Mouse (Mus musculus) monocyte, adult 5-6 weeks (primary cell): ENCODE measurements around the gene Tceal7. TPM values are rescaled to one million over a fixed set of nuclear protein-coding genes. Genes with fewer than 3 reads are reported as not detected.
"Not testable (repeated sequence)": the region's sequence is repeated elsewhere in the genome, so short reads cannot be mapped to it uniquely, and the experiment has no call there.

Source experiments
- ATAC-seq: fragments of 153-309, 156-312 bp; replicated peaks from 2 replicates; pipeline ENCODE4 v1.8.0; 2017; ENCODE audit warnings: mild to moderate bottlenecking; ENCODE audit not compliant: low TSS enrichment, insufficient number of reproducible peaks, severe bottlenecking, poor library complexity, low FRiP score
- total RNA-seq: library from RNA; stranded (forward); fragments of 200-1000, 200-491, 200-594 nt; gene quantifications from 3 replicates; pipeline ENCODE4 v1.2.3, GENCODE M21; 2017

Gene Tceal7
- total RNA-seq, 1 experiment from 2014 or later, result not detected

DNA sequence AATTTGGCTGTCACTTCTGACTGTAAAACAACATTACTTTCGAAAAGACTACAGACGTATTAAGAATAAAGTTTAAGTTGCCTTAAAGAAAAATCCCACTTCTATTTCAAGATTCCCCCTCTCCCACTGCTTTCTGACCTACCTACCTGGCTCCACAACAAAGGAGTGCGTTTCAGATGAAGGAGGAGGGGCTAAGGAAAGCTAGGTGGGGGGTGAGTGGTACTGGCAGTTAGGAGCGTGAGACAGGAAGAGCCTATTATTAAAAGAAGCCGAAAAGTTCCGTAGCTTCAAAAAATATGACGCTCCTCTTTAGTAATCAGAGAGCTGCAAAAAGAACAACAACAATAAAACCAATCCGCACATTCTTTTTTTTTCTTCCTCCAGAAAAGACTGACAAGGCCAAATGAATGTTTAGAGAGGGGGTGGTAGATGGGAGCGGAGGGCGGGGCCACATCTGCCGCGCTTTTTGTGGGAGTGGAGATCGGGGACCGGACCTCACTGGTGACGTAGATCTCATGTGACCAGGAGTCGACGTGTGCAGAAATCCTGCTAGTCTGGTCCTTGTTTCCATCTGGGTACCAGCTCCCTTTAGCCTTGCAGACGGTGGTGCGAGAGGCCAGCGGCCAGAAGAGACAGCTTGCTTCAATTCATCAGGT, 30.1 kb downstream of the Tceal7 start, which contains the start of gene Tceal9:
Gene Tceal9, plus strand, starts transcription at position 506 of the 656 bp plus-strand sequence.
- ATAC-seq, result peak; percentile 73; the same call in 1 of the 2 replicates

- no peak for ATAC-seq
Observed at GRCm38 (mm10) chrX:136245521-136246071, 31.0 kb downstream of the Tceal7 start.

GRCm38 (mm10) chrX:136248811-136249210, 34.2 kb downstream of the Tceal7 start:
- no peak for ATAC-seq

DNA sequence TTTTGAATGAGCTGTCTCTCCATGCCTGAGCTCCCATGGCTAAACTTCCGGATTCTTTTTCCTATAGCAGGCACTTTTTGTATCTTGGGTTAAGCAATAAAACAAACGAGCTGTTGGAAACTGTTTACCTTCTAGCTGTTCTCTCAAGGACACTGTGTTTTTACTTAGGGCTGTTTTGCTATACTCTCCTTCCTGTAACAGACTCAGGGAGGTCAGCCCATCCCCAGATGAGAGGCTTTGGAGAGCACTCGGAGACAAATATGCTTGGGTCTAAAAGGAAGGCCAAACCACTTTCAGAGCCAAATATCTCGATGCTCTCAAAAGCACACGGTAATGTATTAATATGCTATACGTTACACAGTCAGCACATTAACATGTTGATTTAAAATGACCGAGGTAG, 35.1 kb downstream of the Tceal7 start:
- no peak for ATAC-seq

DNA sequence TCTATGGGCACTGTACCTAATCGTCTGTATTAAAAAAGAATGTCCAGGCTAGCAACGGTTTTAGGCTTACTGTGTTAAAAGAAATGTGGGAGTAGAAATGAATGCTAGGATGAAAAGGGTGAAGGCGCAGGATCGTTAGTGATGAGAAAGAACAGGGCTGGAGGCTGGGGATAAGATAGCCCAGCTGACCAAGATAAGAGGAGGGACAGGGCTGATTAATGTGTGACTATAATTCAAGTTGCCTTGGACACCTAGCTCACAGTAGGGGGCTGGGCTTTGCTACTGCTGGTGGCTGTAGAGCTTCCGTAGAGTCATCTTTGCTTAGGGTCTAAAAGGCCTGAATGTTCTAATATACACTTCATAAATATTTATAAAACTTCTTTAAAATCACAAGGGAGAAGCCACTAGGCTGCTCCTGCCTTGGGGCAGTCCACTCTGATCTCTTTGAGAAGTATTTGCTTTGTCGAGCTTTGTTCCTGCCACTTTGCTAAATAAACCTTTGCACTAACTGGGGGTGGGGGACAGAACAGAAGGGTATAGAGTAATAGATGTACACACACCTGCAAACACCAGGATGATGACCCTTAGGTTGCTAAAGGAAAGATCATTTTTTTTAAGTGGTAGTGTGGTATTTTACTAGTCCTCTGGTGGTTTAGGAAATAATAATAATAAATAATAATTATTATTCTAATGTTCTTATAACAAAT, 37.6 kb downstream of the Tceal7 start:
- no peak for ATAC-seq

DNA sequence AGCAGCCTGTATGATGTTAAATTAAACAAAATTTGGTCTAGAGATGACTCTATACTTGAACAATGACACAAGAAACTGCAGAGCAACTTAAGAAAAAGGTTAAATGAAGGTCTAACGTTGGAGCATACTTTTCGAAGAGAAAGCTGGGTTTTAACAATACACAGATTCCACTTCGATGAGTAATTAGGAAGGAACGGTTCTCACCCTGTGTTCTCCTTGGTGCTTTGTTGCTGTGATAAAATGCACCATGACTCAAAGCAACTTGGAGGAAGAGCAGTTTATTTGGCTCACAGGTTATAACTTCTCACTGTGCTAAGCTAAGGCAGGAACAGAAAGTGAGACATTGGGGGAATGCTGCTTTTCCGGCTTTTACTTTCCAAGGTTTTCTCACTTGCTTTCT, 53.1 kb downstream of the Tceal7 start:
- ATAC-seq, result no peak

DNA sequence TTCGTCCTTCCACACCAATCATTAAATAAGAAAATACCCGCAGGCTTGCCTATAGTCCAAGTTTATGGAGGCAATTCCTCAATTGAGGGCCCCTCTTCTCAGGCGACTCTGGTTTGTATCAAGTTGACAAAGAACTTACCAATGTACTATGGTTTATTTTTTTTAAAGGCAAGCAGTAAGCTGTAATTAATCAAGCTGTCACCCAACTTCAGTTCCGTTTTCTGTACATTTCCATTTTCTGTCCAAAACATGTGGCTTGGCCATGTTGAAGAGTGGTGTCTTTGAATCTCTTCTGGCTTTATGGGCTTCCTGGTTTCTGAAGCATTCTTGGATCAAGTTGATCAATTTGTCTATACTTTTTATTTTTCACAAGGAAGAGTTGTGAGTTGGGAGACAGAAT, 53.6 kb downstream of the Tceal7 start:
- ATAC-seq, result no peak

- peak; percentile 47; the same call in 1 of the 2 replicates for ATAC-seq
Observed at GRCm38 (mm10) chrX:136269743-136270392, 55.3 kb downstream of the Tceal7 start, which contains the start of gene Bex3. Gene Bex3 (plus strand): TSS chrX:136270253.

- ATAC-seq, result not testable (repeated sequence)
Observed at GRCm38 (mm10) chrX:136270393-136271111, 56.0 kb downstream of the Tceal7 start.

- ATAC-seq, result no peak
Observed at GRCm38 (mm10) chrX:136274542-136274941, 60.0 kb downstream of the Tceal7 start.

- no peak for ATAC-seq
Observed at GRCm38 (mm10) chrX:136275386-136275785, 60.8 kb downstream of the Tceal7 start.

Other genes with a start within 250 kb of the Tceal7 start
- not detected in 3 replicates for gene Arxes2, start 221.0 kb upstream of the Tceal7 start, total RNA-seq
- gene Arxes1, start 181.4 kb upstream of the Tceal7 start, total RNA-seq, result not detected in 3 replicates
- gene Bex2, start 146.5 kb upstream of the Tceal7 start, total RNA-seq, result not detected in 3 replicates
- not detected in 3 replicates for gene Nxf3, start 129.5 kb upstream of the Tceal7 start, total RNA-seq
- gene Bex4, start 75.8 kb upstream of the Tceal7 start, total RNA-seq, result not detected in 3 replicates
- gene Tceal8, start 42.4 kb upstream of the Tceal7 start, total RNA-seq, result 6.5 to 17.3 TPM (median 15.9 TPM) in 3 replicates
- gene Tceal5, start 10.9 kb upstream of the Tceal7 start, total RNA-seq, result not detected in 3 replicates
- gene Bex1, start 734 bp downstream of the Tceal7 start, total RNA-seq, result not detected in 3 replicates
- gene Tceal9, start 30.3 kb downstream of the Tceal7 start, total RNA-seq, result 77.6 to 89.2 TPM (median 85.4 TPM) in 3 replicates
- gene Bex3, start 55.5 kb downstream of the Tceal7 start, total RNA-seq, result 18.0 to 32.2 TPM (median 21.1 TPM) in 3 replicates